Mouse (Mus musculus): Measurements from ENCODE around the gene Gpi1. TPM values are rescaled to one million over a fixed set of nuclear protein-coding genes. Genes with fewer than 3 reads are reported as not detected.

Gpi1 gene
- total and polyA plus RNA-seq, 2 experiments from 2014 or later: 223 to 259 TPM

- H3K4me1 ChIP-seq (ENCODE audit: insufficient read depth): peaks cover 8% of the 10 kb centered on the region; the same call in 1 of the 2 replicates
- TF ChIP-seq CTCF (IDR thresholded peaks at IDR 0.05; ENCODE audit: low read depth): no peak
- H3K9ac ChIP-seq: peak within 1 kb of the TSS; percentile 86
- no peak for ATAC-seq
- 80% methylated on average over 3 of the region's 3 CpGs for WGBS
- DNase-seq: no peak
- peak within 1 kb of the TSS; percentile 90 for H3K4me3 ChIP-seq (ENCODE audit: low read depth, low read length)
- peaks cover 6% of the 10 kb centered on the region for H3K36me3 ChIP-seq (ENCODE audit: insufficient read depth)
- no peaks in the 10 kb centered on the region for H3K9me3 ChIP-seq (ENCODE audit: low read length)
- no peaks in the 10 kb centered on the region for H3K27me3 ChIP-seq (ENCODE audit: insufficient read depth, low read length)
- H3K27ac ChIP-seq (ENCODE audit: low read depth, low read length): peak within 1 kb of the TSS; percentile 85
- peak within 1 kb of the TSS; percentile 78 for H3K4me2 ChIP-seq (ENCODE audit: low read depth)
Measured at GRCm38 (mm10) chr7:34169454-34169853, 60.7 kb downstream of the Gpi1 start, which contains the start of gene Uba2. TSS of gene Uba2 (minus strand) at chr7:34169599.

GRCm38 (mm10) chr7:34168470-34169251, 61.5 kb downstream of the Gpi1 start:
- WGBS: 9% methylated on average over 30 of the region's 30 CpGs
- Histone ChIP-seq H3K4me2 (ENCODE audit: low read depth) (peak overlapping the region; percentile 78), H3K36me3 (ENCODE audit: insufficient read depth) (peaks cover 12% of the 10 kb centered on the region), H3K27me3 (ENCODE audit: insufficient read depth, low read length) (no peaks in the 10 kb centered on the region), H3K4me1 (ENCODE audit: insufficient read depth) (peaks cover 8% of the 10 kb centered on the region; the same call in 1 of the 2 replicates), H3K9me3 (ENCODE audit: low read length) (no peaks in the 10 kb centered on the region), H3K4me3 (ENCODE audit: low read depth, low read length) (peak overlapping the region; percentile 90), H3K27ac (ENCODE audit: low read depth, low read length) (peak overlapping the region; percentile 85), H3K9ac (peak overlapping the region; percentile 86)
- DNase-seq (peak; percentile 95), ATAC-seq (peak; percentile 98)
- 0 out of 2 replicates have a peak, but pooled peaks have one; percentile 5 for TF ChIP-seq CTCF (IDR thresholded peaks at IDR 0.05; ENCODE audit: low read depth)

- DNase-seq: no peak
- H3K27ac ChIP-seq (ENCODE audit: low read depth, low read length): peak overlapping the region; percentile 85
- ATAC-seq: peak; percentile 72
- peak overlapping the region; percentile 78 for H3K4me2 ChIP-seq (ENCODE audit: low read depth)
- under 1% methylated on average over 53 of the region's 54 CpGs for WGBS
- no peaks in the 10 kb centered on the region for H3K9me3 ChIP-seq (ENCODE audit: low read length)
- peak overlapping the region; percentile 86 for H3K9ac ChIP-seq
- peaks cover 19% of the 10 kb centered on the region for H3K36me3 ChIP-seq (ENCODE audit: insufficient read depth)
- H3K4me3 ChIP-seq (ENCODE audit: low read depth, low read length): peak overlapping the region; percentile 90
- H3K4me1 ChIP-seq (ENCODE audit: insufficient read depth): peaks cover 8% of the 10 kb centered on the region; the same call in 1 of the 2 replicates
- no peaks in the 10 kb centered on the region for H3K27me3 ChIP-seq (ENCODE audit: insufficient read depth, low read length)
- TF ChIP-seq CTCF (IDR thresholded peaks at IDR 0.05; ENCODE audit: low read depth): no peak
Measured at GRCm38 (mm10) chr7:34167766-34168469, 62.2 kb downstream of the Gpi1 start.

GRCm38 (mm10) chr7:34166850-34167249, 63.3 kb downstream of the Gpi1 start:
- no peak for ATAC-seq
- 51% methylated on average over 4 of the region's 4 CpGs for WGBS
- no peak overlapping the region for H3K27ac ChIP-seq (ENCODE audit: low read depth, low read length)
- H3K4me2 ChIP-seq (ENCODE audit: low read depth): no peak overlapping the region
- DNase-seq: no peak
- peaks cover 30% of the 10 kb centered on the region for H3K36me3 ChIP-seq (ENCODE audit: insufficient read depth)
- H3K9ac ChIP-seq: no peak overlapping the region
- no peak overlapping the region for H3K4me3 ChIP-seq (ENCODE audit: low read depth, low read length)
- no peaks in the 10 kb centered on the region for H3K27me3 ChIP-seq (ENCODE audit: insufficient read depth, low read length)
- peak; percentile 38 for TF ChIP-seq CTCF (IDR thresholded peaks at IDR 0.05; ENCODE audit: low read depth)
- H3K9me3 ChIP-seq (ENCODE audit: low read length): no peaks in the 10 kb centered on the region
- peaks cover 8% of the 10 kb centered on the region; the same call in 1 of the 2 replicates for H3K4me1 ChIP-seq (ENCODE audit: insufficient read depth)

GRCm38 (mm10) chr7:34165999-34166398, 64.1 kb downstream of the Gpi1 start:
- no peak overlapping the region for H3K4me2 ChIP-seq (ENCODE audit: low read depth)
- DNase-seq (no peak), ATAC-seq (no peak)
- no peak overlapping the region for H3K4me3 ChIP-seq (ENCODE audit: low read depth, low read length)
- no peak for TF ChIP-seq CTCF (IDR thresholded peaks at IDR 0.05; ENCODE audit: low read depth)
- no peaks in the 10 kb centered on the region for H3K27me3 ChIP-seq (ENCODE audit: insufficient read depth, low read length)
- H3K9ac ChIP-seq: no peak overlapping the region
- no peaks in the 10 kb centered on the region for H3K9me3 ChIP-seq (ENCODE audit: low read length)
- peaks cover 39% of the 10 kb centered on the region for H3K36me3 ChIP-seq (ENCODE audit: insufficient read depth)
- peaks cover 8% of the 10 kb centered on the region; the same call in 1 of the 2 replicates for H3K4me1 ChIP-seq (ENCODE audit: insufficient read depth)
- no peak overlapping the region for H3K27ac ChIP-seq (ENCODE audit: low read depth, low read length)
- WGBS: 85% methylated on average over 3 of the region's 3 CpGs

- Histone ChIP-seq H3K27me3 (ENCODE audit: insufficient read depth, low read length) (no peaks in the 10 kb centered on the region), H3K9ac (no peak overlapping the region), H3K4me3 (ENCODE audit: low read depth, low read length) (no peak overlapping the region), H3K27ac (ENCODE audit: low read depth, low read length) (no peak overlapping the region), H3K36me3 (ENCODE audit: insufficient read depth) (peaks cover 50% of the 10 kb centered on the region), H3K4me1 (ENCODE audit: insufficient read depth) (peaks cover 8% of the 10 kb centered on the region; the same call in 1 of the 2 replicates), H3K9me3 (ENCODE audit: low read length) (no peaks in the 10 kb centered on the region), H3K4me2 (ENCODE audit: low read depth) (no peak overlapping the region)
- ATAC-seq (no peak), DNase-seq (no peak)
- TF ChIP-seq CTCF (IDR thresholded peaks at IDR 0.05; ENCODE audit: low read depth): no peak
- WGBS: 92% methylated on average over 7 of the region's 7 CpGs
Measured at GRCm38 (mm10) chr7:34164671-34165070, 65.5 kb downstream of the Gpi1 start.

GRCm38 (mm10) chr7:34159167-34159566, 71.0 kb downstream of the Gpi1 start:
- no peak overlapping the region for H3K4me2 ChIP-seq (ENCODE audit: low read depth)
- H3K36me3 ChIP-seq (ENCODE audit: insufficient read depth): peaks cover 91% of the 10 kb centered on the region
- H3K9ac ChIP-seq: no peak overlapping the region
- no peak for ATAC-seq
- WGBS: 92% methylated on average over 3 of the region's 3 CpGs
- H3K4me3 ChIP-seq (ENCODE audit: low read depth, low read length): no peak overlapping the region
- H3K27me3 ChIP-seq (ENCODE audit: insufficient read depth, low read length): no peaks in the 10 kb centered on the region
- no peak overlapping the region for H3K27ac ChIP-seq (ENCODE audit: low read depth, low read length)
- DNase-seq: no peak
- TF ChIP-seq CTCF (IDR thresholded peaks at IDR 0.05; ENCODE audit: low read depth): peak; percentile 29; the same call in 1 of the 2 replicates
- H3K4me1 ChIP-seq (ENCODE audit: insufficient read depth): no peaks in the 10 kb centered on the region
- no peaks in the 10 kb centered on the region for H3K9me3 ChIP-seq (ENCODE audit: low read length)
